Mouse (Mus musculus): Measurements from ENCODE around the gene Hs6st1. TPM values are rescaled to one million over a fixed set of nuclear protein-coding genes. Genes with fewer than 3 reads are reported as not detected.
"Not testable (repeated sequence)": the region's sequence is repeated elsewhere in the genome, so short reads cannot be mapped to it uniquely, and the experiment has no call there.

Gene Hs6st1
- polyA plus RNA-seq (2015; fragmentation: Nextera tagmentation; extraction: Ambion mirVana): 6.4 and 6.7 TPM in 2 replicates

DNA sequence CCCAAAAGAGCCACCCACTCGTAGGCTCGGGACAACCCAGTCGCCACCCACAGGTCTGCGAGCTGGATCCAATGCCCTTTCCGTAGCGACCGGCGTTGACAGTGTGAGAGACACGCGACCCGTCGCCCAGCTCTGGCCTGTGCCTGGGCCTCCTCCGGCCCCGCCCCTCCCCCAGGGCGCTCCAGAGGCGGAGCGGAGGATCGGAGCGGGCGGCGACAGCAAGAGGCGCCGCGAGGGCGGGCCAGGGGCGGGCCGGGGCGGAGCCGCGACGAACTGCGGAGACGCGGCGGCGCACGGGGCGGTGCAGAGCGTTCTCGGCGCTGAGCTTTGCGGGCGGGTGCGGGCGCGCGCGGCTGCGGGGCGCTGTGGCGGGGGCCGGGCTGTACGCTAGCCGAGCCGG is at the start of gene Hs6st1:
Hs6st1 (plus strand) TSS at position 325 of the 400 bp plus-strand sequence.
- peaks cover 25% of the 10 kb centered on the region; the same call in 1 of the 2 replicates for H3K4me1 ChIP-seq (replicated peaks; ENCODE audit: control insufficient read depth, insufficient read depth, low read length)
- under 1% methylated on average over 44 of the region's 55 CpGs for WGBS
- no peak; the same call in 1 of the 2 replicates for TF ChIP-seq CTCF (IDR thresholded peaks at IDR 0.05; ENCODE audit: low read depth)

DNA sequence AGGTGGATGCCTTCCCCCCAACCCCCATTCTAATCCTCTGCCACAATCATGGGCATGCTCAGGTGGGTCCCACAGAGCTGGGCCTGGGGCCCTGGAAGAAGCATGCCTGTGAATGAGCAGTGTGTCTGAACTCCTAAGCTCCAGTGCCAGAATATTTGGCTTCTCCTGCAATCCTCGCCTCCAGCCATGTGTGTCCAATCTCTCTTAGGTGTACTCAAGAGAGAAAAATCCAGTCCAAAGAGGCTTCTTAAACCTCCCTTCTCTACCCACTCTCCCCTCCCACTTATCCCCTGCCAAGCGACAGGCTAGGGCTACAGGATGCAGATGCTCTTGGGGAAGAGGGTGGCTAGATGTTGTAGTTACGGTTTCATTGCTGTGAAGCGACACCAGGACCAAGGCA is 49.6 kb upstream of the Hs6st1 start:
- TF ChIP-seq CTCF (IDR thresholded peaks at IDR 0.05; ENCODE audit: low read depth): no peak
- no peaks in the 10 kb centered on the region for H3K36me3 ChIP-seq (ENCODE audit: control insufficient read depth, insufficient read depth)
- H3K27ac ChIP-seq (ENCODE audit: low read depth, low read length): no peak overlapping the region
- no peak overlapping the region for H3K4me3 ChIP-seq (ENCODE audit: low read depth, low read length)
- H3K4me2 ChIP-seq (replicated peaks; ENCODE audit: low read depth): no peak overlapping the region
- no peak overlapping the region for H3K9ac ChIP-seq (ENCODE audit: low read depth, low read length)
- H3K9me3 ChIP-seq (ENCODE audit: control insufficient read depth): no peaks in the 10 kb centered on the region
- ATAC-seq: no peak
- no peaks in the 10 kb centered on the region for H3K4me1 ChIP-seq (replicated peaks; ENCODE audit: control insufficient read depth, insufficient read depth, low read length)
- 85% methylated on average over 4 of the region's 4 CpGs for WGBS
- H3K27me3 ChIP-seq (replicated peaks; ENCODE audit: control insufficient read depth, insufficient read depth, low read length): no peaks in the 10 kb centered on the region

More for the DNA sequence above, at the start of gene Hs6st1:
- ATAC-seq: peak; percentile 86
- peak within 1 kb of the TSS; percentile 82 for H3K27ac ChIP-seq (ENCODE audit: low read depth, low read length)
- no peaks in the 10 kb centered on the region for H3K9me3 ChIP-seq (ENCODE audit: control insufficient read depth)
- H3K9ac ChIP-seq (ENCODE audit: low read depth, low read length): peak within 1 kb of the TSS; percentile 86
- H3K27me3 ChIP-seq (replicated peaks; ENCODE audit: control insufficient read depth, insufficient read depth, low read length): no peaks in the 10 kb centered on the region
- no peaks in the 10 kb centered on the region for H3K36me3 ChIP-seq (ENCODE audit: control insufficient read depth, insufficient read depth)
- peak within 1 kb of the TSS; percentile 69 for H3K4me3 ChIP-seq (ENCODE audit: low read depth, low read length)
- peak within 1 kb of the TSS; percentile 93 for H3K4me2 ChIP-seq (replicated peaks; ENCODE audit: low read depth)

DNA sequence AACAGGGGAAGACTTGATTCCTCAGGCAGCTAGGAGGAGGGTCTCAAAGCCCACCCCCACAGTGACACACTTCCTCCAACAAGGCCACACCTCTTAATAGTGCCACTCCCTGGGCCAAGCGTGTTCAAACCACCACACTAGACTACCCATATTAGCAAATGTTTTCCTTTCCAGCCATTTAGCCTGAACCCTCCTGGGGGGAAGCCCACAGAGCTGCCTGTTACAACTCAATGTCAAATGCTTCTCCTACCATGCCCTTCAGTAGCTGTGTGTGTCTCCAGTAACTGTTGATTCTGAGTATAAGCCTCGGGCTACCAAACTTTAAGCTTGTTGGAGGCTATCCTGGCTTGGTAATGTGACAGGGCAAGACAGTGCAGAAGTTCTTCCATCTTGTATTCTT is 49.0 kb upstream of the Hs6st1 start:
- Histone ChIP-seq H3K9me3 (ENCODE audit: control insufficient read depth) (no peaks in the 10 kb centered on the region), H3K36me3 (ENCODE audit: control insufficient read depth, insufficient read depth) (no peaks in the 10 kb centered on the region), H3K4me3 (ENCODE audit: low read depth, low read length) (no peak overlapping the region), H3K27me3 (replicated peaks; ENCODE audit: control insufficient read depth, insufficient read depth, low read length) (no peaks in the 10 kb centered on the region), H3K4me2 (replicated peaks; ENCODE audit: low read depth) (no peak overlapping the region), H3K4me1 (replicated peaks; ENCODE audit: control insufficient read depth, insufficient read depth, low read length) (no peaks in the 10 kb centered on the region), H3K9ac (ENCODE audit: low read depth, low read length) (no peak overlapping the region), H3K27ac (ENCODE audit: low read depth, low read length) (no peak overlapping the region)
- no peak for ATAC-seq
- WGBS: 85% methylated on average over 2 of the region's 2 CpGs
- no peak for TF ChIP-seq CTCF (IDR thresholded peaks at IDR 0.05; ENCODE audit: low read depth)

- WGBS: 97% methylated on average over 4 of the region's 4 CpGs
- no peak for ATAC-seq
- H3K4me3 ChIP-seq (ENCODE audit: low read depth, low read length): no peak overlapping the region
- no peak overlapping the region for H3K27ac ChIP-seq (ENCODE audit: low read depth, low read length)
- no peaks in the 10 kb centered on the region for H3K9me3 ChIP-seq (ENCODE audit: control insufficient read depth)
- H3K4me1 ChIP-seq (replicated peaks; ENCODE audit: control insufficient read depth, insufficient read depth, low read length): no peaks in the 10 kb centered on the region
- H3K4me2 ChIP-seq (replicated peaks; ENCODE audit: low read depth): no peak overlapping the region
- no peaks in the 10 kb centered on the region for H3K36me3 ChIP-seq (ENCODE audit: control insufficient read depth, insufficient read depth)
- H3K9ac ChIP-seq (ENCODE audit: low read depth, low read length): no peak overlapping the region
- no peaks in the 10 kb centered on the region for H3K27me3 ChIP-seq (replicated peaks; ENCODE audit: control insufficient read depth, insufficient read depth, low read length)
- no peak for TF ChIP-seq CTCF (IDR thresholded peaks at IDR 0.05; ENCODE audit: low read depth)
Observed at GRCm38 (mm10) chr1:36020315-36020714, 47.9 kb upstream of the Hs6st1 start.

GRCm38 (mm10) chr1:36030421-36030821 is 37.8 kb upstream of the Hs6st1 start:
- H3K4me2 ChIP-seq (replicated peaks; ENCODE audit: low read depth): no peak overlapping the region
- H3K27ac ChIP-seq (ENCODE audit: low read depth, low read length): no peak overlapping the region
- no peaks in the 10 kb centered on the region for H3K4me1 ChIP-seq (replicated peaks; ENCODE audit: control insufficient read depth, insufficient read depth, low read length)
- TF ChIP-seq CTCF (IDR thresholded peaks at IDR 0.05; ENCODE audit: low read depth): no peak
- H3K4me3 ChIP-seq (ENCODE audit: low read depth, low read length): no peak overlapping the region
- WGBS: 38% methylated on average over 10 of the region's 10 CpGs
- no peak for ATAC-seq
- no peaks in the 10 kb centered on the region for H3K36me3 ChIP-seq (ENCODE audit: control insufficient read depth, insufficient read depth)
- no peaks in the 10 kb centered on the region for H3K27me3 ChIP-seq (replicated peaks; ENCODE audit: control insufficient read depth, insufficient read depth, low read length)
- H3K9ac ChIP-seq (ENCODE audit: low read depth, low read length): no peak overlapping the region
- H3K9me3 ChIP-seq (ENCODE audit: control insufficient read depth): no peaks in the 10 kb centered on the region

DNA sequence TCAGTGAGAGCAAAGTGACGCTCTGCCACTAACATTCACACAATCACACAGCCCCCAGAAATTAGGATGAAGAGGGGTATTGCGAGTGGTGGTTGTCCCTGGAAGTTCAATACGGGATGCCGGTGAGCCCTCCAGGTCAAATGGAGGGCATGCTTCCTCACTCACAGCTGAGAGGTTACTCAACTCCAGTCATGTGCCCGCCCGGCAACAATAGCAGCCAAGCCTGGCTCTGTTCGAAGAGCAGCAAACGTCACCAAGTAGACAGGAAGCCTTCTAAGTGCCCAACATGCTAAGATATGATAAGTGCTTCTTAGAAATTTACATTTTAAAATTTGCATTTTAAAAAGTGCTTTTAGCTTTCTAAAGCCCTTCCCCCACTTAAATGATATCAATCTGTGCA is 29.4 kb upstream of the Hs6st1 start:
- Histone ChIP-seq H3K9me3 (ENCODE audit: control insufficient read depth) (no peaks in the 10 kb centered on the region), H3K9ac (ENCODE audit: low read depth, low read length) (no peak overlapping the region), H3K36me3 (ENCODE audit: control insufficient read depth, insufficient read depth) (no peaks in the 10 kb centered on the region), H3K27me3 (replicated peaks; ENCODE audit: control insufficient read depth, insufficient read depth, low read length) (no peaks in the 10 kb centered on the region), H3K4me2 (replicated peaks; ENCODE audit: low read depth) (no peak overlapping the region), H3K4me1 (replicated peaks; ENCODE audit: control insufficient read depth, insufficient read depth, low read length) (no peaks in the 10 kb centered on the region), H3K4me3 (ENCODE audit: low read depth, low read length) (no peak overlapping the region), H3K27ac (ENCODE audit: low read depth, low read length) (no peak overlapping the region)
- WGBS: 82% methylated on average over 8 of the region's 8 CpGs
- no peak for ATAC-seq
- no peak for TF ChIP-seq CTCF (IDR thresholded peaks at IDR 0.05; ENCODE audit: low read depth)

DNA sequence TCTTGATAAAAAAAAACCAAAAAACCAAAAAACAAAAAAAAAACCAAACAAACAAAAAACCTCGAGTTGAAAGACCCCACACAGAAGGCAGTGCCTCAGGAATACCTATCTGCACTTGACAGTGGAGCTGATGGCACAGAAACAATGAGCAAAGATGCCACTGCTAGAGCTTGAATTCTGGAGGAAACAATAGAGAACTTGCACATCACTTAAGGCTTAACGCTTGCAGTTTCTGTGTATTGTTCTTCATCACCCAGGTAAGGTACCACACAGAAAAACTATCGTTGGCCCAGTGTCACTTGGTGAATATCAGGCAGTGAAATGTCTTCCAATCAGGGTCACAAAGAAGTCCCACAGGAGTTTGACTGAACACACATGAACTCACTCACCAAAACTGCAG is 26.1 kb upstream of the Hs6st1 start:
- Histone ChIP-seq H3K27ac (ENCODE audit: low read depth, low read length) (no peak overlapping the region), H3K27me3 (replicated peaks; ENCODE audit: control insufficient read depth, insufficient read depth, low read length) (no peaks in the 10 kb centered on the region), H3K4me3 (ENCODE audit: low read depth, low read length) (no peak overlapping the region), H3K36me3 (ENCODE audit: control insufficient read depth, insufficient read depth) (no peaks in the 10 kb centered on the region), H3K4me1 (replicated peaks; ENCODE audit: control insufficient read depth, insufficient read depth, low read length) (no peaks in the 10 kb centered on the region), H3K4me2 (replicated peaks; ENCODE audit: low read depth) (no peak overlapping the region), H3K9ac (ENCODE audit: low read depth, low read length) (no peak overlapping the region), H3K9me3 (ENCODE audit: control insufficient read depth) (no peaks in the 10 kb centered on the region)
- TF ChIP-seq CTCF (IDR thresholded peaks at IDR 0.05; ENCODE audit: low read depth): no peak
- ATAC-seq: no peak
- WGBS: 79% methylated on average over 3 of the region's 3 CpGs

DNA sequence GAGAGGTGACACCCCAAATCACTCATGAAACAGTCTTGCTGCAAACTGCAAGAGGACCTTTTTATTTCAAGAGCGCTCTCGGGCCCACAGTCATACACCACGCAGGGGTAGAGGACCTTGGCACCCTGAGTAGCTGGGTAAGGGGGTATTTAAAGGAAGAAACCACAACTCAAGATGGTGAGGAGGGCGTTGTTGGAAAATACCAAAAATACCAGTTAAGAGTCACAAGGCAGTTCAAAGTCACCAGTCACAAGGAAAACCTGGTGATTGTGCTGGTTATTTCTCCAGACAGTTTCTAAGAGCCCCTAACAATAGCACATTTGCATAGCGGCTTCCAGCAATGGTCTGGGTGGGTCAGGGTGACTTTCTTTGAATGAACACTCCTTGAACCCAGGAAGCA is 24.4 kb upstream of the Hs6st1 start:
- H3K27me3 ChIP-seq (replicated peaks; ENCODE audit: control insufficient read depth, insufficient read depth, low read length); H3K9me3 ChIP-seq (ENCODE audit: control insufficient read depth); H3K36me3 ChIP-seq (ENCODE audit: control insufficient read depth, insufficient read depth); H3K4me2 ChIP-seq (replicated peaks; ENCODE audit: low read depth); H3K4me3 ChIP-seq (ENCODE audit: low read depth, low read length); ATAC-seq; H3K4me1 ChIP-seq (replicated peaks; ENCODE audit: control insufficient read depth, insufficient read depth, low read length); H3K9ac ChIP-seq (ENCODE audit: low read depth, low read length); H3K27ac ChIP-seq (ENCODE audit: low read depth, low read length): not testable (repeated sequence)
- 93% methylated on average over 5 of the region's 5 CpGs for WGBS
